Mouse (Mus musculus): ENCODE data around the gene Ppfibp2.

The Ppfibp2 gene

DNA sequence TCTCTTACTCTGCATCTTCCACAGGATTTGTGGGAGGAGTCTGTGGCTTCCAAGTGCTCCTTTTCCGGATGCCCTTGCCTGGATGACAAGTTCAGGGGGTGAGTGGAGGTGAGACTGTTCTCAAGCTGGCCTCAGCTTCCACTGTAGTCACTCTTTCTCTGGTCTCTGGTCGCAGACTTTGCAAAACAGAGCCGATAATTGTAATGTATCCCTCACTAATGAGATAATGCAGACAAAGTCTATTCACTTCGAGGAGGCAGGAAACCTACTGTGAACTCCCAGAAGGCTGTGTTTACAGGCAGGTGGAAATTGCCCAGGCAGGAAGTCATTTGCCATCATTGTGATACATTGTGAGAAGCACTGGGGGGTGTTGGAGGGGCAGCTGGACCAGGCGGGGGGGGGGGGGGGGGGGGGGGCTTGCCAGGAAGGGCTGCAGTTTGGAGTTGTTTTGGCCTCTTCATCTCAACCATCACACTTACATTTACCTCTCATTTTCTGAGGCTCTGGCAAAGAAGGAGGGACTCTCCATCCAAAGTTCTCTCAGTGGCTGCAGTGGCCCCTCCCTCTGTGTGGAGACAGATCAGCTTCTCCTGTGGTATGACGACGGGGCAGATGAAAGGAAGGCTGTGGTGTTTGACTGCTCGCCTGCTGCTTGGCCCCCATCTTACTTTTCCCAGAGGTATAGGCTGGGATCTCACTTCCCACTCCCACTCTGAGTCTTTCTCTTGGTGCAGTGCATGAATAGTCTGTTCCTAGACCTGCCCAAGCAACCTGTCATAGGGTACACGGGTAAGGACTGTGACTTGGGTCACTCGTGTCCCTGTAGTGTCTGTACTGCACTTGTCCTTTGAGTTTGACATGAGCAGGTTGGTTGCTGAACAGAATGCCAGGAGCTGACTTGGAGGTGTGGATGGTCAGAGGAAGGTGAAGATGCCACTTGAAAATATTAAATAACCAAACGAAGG lies 23.3 kb downstream of the Ppfibp2 start:
- no peak for DNase-seq (ENCODE audit: low spot score in 2 of 2)

DNA sequence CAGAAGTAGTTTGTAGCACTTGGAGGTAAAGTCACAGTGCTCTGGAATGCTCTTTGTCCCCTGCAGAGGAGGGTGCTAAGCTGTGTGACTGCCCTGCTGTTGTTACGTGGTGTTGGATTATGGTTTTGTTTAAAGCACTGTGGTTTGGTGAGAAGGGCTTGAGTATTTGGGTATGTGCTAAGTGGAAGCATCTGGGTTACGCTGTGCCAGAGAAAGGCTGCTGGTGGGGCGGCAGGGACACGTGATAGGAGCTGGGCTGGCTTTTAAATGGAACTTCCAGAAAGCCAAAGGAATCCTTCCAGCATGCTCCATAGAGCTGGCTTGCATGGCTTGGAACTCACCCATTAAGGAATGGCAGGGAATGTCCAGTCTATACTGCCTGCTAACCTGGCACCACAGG lies 24.2 kb downstream of the Ppfibp2 start:
- DNase-seq (ENCODE audit: low spot score in 2 of 2), result no peak

DNA sequence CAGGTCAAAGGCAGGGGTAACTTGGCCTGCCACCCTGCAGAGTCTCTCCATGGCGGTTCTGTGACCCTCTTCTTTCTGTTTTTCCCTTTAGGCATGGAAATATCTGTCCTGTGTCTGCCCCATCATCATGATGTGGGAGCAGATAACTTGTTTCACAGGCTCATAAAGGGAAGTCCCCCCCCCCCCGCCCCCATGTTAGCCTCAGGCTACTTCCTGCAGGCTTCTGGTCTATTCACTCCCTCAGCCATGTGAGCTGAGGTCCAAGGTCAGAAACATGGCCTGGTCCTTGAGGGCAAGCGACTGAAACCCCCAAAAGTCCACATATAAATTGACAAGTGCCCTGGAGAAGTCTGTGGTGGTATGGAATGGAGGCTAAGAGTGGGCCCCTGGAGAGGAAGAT lies 25.1 kb downstream of the Ppfibp2 start:
- no peak for DNase-seq (ENCODE audit: low spot score in 2 of 2)

DNA sequence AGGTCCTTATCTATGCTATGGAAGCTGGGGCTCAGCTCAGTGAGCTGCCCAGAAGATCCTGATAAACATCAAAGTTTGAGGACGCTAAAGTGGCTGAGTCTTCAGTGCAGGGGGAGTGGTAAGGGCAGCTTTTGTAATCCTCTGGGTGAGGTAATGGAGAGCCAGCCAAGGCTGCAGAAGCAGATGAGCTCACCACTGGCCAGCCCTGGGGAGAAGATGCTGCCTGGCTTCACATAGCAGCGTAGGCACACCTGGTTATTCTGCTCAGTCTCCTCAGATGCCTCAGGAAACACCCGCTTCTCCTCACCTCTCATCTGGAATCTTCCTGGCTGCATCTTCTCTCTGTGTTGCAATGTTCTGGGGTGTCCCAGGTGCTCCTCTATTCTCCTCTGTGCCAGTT lies 29.4 kb downstream of the Ppfibp2 start:
- DNase-seq (ENCODE audit: low spot score in 2 of 2), result no peak

DNA sequence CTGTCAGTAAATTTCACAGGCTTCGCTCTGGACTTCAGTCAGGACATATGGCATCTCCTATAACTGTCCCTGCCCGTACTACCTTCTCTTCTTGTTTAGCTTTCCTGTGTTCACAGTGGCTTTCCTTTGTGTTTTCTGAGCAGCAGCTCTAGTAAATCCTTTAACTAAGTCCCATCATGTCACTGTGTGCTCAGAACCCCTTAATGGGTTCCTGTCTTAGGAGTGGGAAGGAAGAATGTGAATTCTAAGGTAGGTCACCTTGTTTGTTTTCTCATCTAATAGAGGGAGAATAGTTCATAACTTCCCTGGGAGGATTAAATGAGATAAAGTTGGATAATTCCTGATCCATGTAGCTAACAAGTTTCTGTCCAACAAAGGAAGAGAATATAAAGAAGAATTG lies 30.1 kb downstream of the Ppfibp2 start, which contains the start of gene 5330417H12Rik:
TSS of gene 5330417H12Rik (minus strand) at position 101 of the 400 bp plus-strand sequence.
- no peak for DNase-seq (ENCODE audit: low spot score in 2 of 2)

DNA sequence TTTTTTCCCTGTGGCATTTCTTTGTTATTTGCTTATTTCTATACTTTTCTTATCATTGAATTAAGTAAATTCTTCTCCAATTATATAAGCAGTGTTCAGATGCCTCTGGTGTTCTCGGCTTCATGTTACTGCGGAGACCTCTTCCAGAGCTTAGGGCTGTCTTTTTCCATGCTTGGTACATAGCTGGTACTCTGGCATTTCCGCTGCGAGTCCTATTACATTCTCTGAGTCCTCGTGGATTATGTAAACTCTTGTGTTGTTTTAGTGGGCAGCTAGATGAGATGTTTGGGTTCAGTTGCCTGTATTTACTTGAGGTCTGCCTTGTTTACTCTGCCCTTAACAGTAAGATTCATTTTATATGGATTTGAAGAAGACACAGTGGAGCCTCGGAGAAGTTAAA lies 30.8 kb downstream of the Ppfibp2 start:
- DNase-seq (ENCODE audit: low spot score in 2 of 2), result no peak

DNA sequence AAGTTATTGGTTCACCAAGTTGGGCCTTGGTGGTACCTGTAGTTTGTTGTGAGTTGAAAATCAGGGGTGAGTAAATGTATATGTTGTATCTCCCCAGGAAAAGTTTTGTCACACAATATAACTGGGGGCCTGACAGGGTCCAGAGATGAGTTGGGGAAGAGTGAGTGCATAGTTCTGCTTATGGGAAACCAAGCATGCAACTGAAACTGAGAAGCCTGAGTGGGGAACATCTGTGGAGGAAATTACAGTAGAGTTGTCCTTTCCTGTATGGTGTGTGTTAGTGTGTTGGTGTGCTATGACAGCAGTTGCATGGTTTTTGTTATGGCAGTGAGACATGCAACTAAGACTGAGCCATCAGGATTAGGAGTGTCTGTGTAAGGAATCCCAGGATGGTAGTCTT lies 33.4 kb downstream of the Ppfibp2 start:
- DNase-seq (ENCODE audit: low spot score in 2 of 2), result no peak

DNA sequence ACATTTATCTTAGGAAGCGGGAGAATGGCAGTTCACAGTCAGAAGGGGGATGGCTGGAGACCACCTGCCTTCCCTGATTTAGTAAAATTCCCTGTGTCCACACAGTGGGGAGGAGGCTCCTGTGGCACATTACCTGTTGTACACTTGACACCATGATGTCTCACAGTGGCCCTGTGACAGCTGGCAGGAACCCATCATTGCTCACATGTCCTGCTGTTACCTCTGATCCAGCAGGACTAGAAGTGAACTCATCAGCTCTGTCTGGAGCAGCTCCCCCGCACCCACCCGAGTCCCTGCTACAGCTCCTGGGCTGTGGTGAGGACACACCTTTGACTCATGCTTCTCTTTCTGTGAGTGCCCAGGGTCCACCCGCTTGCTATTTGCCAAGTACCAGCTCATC lies 38.2 kb downstream of the Ppfibp2 start:
- no peak for DNase-seq (ENCODE audit: low spot score in 2 of 2)

DNA sequence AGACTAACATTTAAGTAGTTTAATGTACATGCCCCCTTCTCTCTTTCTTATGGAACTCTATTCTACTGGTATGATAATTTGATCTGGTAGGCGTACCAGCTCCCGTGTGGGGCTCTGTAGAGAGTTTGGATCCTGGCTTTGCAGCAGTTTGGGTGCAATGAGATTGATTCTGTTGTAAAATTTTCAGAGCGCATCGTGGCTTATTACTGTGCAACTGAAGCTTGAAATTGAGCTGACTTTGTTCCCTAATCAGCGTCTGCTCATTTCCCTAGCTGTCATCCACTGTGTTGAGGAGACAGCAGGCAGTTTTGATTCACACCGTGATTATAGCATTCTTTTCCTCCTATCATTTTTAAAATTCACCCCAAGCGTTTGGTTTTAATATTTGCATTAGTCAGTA lies 42.4 kb downstream of the Ppfibp2 start:
- DNase-seq (ENCODE audit: low spot score in 2 of 2), result no peak

DNA sequence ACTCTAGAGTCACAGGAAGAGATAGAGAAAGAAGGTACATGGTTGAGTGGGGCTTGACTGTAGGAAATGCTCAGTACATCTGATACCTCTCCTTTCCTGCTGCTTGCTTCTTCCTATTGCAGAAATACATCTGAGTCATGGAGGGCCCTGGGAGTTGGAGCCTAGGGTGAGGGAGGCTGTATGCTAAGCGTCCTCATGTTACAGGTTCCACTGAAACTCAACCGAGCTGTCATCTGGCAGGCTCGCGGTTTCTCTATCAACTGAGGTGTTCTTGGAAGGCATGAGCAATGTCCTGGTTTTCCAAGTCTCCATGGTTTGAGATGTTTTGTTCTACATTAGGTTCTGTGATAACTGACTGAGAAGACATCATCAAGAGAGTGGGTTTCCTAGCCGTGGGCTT lies 43.0 kb downstream of the Ppfibp2 start:
- DNase-seq (ENCODE audit: low spot score in 2 of 2), result no peak

DNA sequence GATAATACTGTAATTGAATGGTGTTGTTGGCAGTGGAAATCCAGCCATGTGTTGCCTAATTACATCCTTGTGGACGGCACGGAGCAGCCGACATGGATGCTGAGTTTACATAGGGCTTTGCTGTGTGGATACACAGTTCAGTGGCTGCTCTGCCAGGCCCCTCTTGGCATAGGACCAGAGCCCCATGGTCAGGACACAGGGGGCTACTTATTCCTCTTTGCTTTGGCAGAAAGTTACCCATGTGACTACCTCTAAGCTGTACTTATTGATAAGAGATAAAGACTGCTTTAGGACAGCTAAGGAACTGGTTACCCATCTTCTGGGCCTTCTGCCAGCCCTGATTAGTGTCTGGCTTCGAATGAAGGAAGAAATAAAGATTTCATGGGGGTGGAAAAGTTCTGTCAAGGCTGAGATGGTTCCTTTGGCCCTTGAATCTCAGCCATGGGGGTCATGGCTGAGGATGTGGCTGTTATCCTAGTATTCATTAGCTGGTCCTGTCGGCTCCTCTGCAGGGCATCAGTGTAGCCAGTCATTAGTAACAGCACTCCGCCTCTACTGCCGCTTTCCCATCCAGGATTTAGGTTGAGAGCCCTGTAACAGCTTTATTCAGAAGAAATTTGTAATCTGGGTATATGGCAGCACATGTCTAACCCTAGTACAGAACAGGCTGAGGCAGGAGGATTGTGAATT lies 47.7 kb downstream of the Ppfibp2 start:
- DNase-seq (ENCODE audit: low spot score in 2 of 2), result no peak

DNA sequence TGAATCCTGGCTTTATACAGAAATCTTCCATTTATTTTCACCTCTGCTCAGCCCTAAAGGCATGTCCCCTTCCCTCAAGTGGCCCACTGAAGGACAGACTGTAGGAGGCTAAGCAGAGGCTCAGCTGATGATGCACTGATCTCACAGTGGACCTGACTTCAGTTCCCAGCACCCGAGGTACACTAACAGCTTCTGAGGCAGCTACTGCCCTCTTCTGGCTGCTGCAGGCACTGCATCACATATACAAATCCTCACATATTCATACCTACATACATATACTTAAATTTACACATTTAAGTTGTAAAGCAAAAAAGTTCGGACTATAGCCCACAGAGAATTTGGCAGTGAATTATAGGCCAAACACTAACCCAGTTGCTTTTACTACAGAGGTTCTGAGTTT lies 50.0 kb downstream of the Ppfibp2 start:
- DNase-seq (ENCODE audit: low spot score in 2 of 2), result no peak

DNA sequence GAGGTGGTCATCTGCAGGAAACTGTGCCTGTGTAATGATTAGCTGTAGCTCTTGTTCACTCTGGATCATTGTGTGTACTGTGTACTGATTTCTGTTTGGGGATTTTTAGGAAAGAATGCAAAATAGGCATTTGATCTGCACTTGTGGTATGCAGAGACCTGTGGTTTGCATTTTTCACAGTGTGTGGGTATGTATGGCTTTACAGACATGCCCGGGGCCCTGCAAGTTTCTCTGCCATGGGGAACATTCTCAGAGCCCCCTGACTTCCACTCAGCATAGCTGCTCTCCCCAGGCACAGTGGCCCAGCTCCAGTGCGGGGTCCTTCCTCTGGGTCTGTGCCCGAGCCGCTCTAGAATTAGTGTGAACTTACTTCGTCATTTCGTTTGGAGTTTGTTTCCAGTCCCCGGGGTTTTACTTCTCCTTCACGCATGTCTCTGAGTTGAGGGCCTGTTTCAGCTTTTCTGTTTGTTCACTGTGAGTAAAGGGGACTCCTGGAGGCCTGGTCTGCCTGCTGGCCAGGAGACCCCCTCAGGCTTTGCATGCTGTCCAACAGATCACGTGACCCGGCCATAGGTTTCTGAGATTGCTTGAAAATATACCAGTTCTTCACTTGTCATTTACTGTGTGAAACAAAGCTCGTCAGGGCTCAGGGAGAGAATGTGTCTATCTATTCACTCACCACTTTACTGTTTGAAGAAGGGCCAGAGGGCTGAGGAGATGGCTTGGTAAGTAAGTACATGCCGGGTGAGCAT lies 54.1 kb downstream of the Ppfibp2 start:
- no peak for DNase-seq (ENCODE audit: low spot score in 2 of 2)

DNA sequence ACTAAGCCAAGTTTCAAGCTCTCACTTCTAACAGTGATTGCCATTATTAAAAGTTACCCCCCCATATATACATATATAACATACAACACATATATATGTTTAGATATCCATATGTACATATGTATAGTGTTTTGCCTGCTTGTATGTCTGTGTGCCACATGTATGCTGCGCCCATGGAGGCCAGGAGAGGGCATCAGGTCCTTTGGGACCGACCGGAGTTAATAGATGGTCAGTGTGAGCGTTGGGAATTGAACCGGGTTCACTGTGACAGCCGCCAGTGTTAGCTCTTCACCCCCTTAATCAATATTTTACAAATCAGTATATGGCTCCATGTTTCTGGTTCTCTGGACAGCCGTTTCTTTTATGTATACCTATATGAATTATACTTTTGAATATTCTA lies 55.0 kb downstream of the Ppfibp2 start:
- no peak for DNase-seq (ENCODE audit: low spot score in 2 of 2)

DNA sequence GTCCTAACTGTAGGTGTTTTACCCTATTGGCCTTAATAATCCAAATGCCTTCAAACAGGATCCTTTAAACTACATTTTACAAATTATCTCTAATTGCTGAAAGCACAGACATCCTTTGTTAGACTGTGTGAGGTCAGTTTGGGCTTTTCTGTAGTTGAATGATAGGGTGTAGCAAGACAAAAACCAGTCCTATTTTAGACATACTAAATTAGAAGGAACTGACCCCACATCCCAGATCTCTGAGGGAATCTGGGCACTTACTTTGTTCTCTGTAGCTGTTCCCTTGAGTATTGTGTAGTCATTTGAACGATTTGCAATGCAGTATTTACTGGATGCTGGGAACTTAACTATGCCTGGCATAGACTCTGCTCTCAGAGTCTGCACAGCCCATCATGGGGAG lies 56.8 kb downstream of the Ppfibp2 start:
- DNase-seq (ENCODE audit: low spot score in 2 of 2), result no peak

DNA sequence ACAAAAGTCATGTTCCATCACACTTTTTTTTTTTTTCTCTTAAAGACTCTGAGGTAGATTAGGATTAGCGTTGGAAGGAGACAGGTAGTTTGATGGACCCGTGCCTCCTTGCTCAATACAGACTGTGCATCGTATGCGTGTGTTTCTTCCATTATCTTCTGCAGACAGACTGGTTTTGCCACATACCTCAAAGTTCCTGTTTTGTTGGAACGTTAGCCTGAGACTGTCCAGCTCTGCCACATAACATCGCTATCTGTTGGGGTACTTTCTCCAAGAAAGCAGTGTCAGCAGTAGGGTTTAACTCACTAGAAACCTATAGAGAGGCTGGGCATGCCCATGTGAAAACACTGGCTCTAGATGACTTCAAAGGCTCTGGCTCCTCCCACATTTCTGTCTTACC lies 61.4 kb downstream of the Ppfibp2 start:
- no peak for DNase-seq (ENCODE audit: low spot score in 2 of 2)

DNA sequence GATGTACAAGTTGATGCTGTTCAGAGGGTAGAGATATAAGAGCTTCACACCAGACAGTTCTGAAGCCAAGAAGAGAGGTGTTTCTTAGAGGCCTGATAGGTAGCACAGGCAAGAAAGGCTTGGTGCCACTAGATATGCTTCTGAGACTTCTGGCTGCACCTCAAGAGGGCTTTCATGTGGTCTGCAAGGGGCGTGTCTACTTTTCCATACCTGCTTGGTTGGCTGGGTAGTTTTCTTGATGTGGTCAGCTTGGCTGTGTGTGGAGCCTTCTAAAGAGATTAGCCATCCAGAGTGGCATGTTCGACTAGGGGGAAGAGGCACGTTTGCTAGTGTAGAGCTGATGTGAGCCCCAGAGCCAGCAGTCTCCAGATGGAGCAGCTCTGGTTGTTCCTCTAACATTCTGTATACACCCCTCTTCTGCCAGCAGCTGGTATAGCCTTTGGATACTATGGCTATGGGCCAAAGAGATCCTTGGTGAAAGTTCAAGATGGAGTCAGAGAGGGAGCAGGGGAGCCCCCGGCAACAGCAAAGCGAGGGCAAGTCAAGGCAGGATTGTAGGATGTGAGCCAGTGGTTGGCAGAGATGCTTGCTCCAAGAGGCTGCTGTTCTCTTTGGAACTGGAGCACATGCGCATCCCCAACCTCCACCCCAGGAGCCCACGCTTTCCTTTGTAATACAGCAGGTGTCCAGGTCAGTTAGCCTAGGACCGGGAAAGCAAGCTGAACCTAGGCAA lies 64.3 kb downstream of the Ppfibp2 start:
- no peak for DNase-seq (ENCODE audit: low spot score in 2 of 2)

DNA sequence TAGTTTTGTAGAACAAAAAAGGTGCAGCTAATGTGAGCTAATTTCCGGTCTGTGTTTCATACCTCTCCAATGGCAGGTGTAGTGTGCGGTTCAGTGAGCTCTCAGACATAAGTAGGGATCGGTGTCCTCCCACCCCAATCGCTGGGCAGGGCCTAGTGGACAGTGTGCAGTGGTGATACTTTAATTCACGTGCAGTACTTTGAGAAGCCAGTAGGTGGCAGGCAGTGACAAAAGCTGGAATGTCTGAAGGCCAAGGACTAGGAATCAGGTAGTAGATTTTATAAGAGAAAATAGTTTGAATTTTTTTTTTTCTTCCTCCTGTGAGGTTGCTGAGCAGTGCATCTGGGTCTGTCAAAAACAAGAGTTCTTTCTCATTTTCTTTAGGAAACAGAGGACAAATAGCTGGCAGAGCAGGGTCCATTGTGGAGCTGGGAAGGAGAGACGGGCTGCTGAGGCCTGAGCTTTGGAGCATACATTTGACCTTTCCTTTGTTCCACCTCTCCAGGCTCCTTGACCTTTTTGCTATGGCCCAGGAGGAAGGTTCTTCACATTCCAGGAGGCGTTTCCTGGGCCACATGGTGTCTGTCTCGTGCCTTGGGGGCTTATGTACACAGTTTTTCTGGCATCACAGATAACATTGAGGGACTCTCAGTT lies 66.3 kb downstream of the Ppfibp2 start:
- peak; percentile 40 to 71 for DNase-seq (ENCODE audit: low spot score in 2 of 2)

DNA sequence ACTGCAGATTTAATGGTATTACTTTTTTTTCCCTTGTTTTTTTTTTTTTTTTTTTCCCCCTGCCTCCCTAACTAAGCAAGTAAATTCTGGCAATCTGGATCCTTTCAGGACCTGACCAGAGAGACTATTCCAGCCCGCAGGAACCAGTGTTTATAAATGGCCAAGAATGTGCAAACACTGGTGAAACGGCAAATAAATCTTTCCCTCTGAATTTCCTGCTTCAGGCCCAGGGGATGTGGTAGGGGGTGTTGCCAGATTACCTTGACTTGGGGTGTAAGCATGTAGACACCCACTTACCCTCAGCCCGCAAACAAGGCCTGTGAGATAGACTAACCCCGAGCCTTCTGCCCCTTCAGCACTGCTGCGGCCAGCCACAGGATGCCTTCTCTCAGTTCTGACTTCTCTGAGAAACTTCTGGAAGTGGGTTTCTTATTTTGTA lies 66.9 kb downstream of the Ppfibp2 start:
- DNase-seq (ENCODE audit: low spot score in 2 of 2), result no peak

DNA sequence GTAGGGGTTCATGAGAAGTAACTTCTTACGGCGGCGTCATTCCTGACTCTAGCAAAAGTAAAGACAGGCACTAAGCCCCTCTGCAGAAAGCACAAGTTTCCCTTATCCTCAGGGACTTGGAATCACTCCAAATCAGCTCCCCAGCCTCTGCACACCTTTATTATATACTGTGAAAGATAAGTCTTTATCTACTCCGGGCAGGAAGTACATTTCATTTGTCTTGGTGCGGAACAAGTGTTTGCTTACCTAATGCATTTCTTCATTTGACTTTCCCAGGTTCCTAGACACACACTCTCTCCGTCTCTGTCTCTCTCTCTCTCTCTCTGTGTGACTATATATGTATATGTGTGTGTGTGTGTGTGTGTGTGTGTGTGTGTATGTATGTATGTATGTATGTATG lies 68.6 kb downstream of the Ppfibp2 start:
- no peak for DNase-seq (ENCODE audit: low spot score in 2 of 2)
